Mouse (Mus musculus) heart, adult 2 months (tissue): ENCODE results near the gene Sfrp2. TPM values are rescaled to one million over a fixed set of nuclear protein-coding genes. Genes with fewer than 3 reads are reported as not detected.

ENCODE experiments used
- DNase-seq, 2 experiments: peaks; one replicate each; pipeline ENCODE4 v3.0.0; 2021
- H3K27ac ChIP-seq: fragments of 200-600 bp; 2 replicates; pipeline ENCODE4 v1.8.1; 2022
- H3K27me3 ChIP-seq: fragments of 200-500 bp; 2 replicates; pipeline ENCODE4 v1.6.1; 2012; ENCODE audit warnings: mild to moderate bottlenecking, low read length, inconsistent platforms, mixed read lengths; ENCODE audit not compliant: control insufficient read depth, insufficient read depth
- H3K36me3 ChIP-seq: fragments of 200-500 bp; 2 replicates; pipeline ENCODE4 v1.6.1; 2012; ENCODE audit warnings: low read length, inconsistent platforms; ENCODE audit not compliant: control insufficient read depth, insufficient read depth
- H3K4me1 ChIP-seq: fragments of 200-500 bp; 2 replicates; pipeline ENCODE4 v1.6.1; 2011; ENCODE audit warnings: low read length; ENCODE audit not compliant: control insufficient read depth, insufficient read depth
- H3K4me3 ChIP-seq: fragments of 200-600 bp; 2 replicates; pipeline ENCODE4 v1.8.1; 2022
- H3K79me2 ChIP-seq: fragments of 200-500 bp; replicated peaks from 2 replicates; pipeline ENCODE4 v1.6.1; 2012; ENCODE audit warnings: mild to moderate bottlenecking, inconsistent platforms, low read length, moderate library complexity, mixed read lengths; ENCODE audit not compliant: control insufficient read depth, insufficient read depth
- H3K9ac ChIP-seq: fragments of 200-500 bp; 2 replicates; pipeline ENCODE4 v1.6.1; 2012; ENCODE audit warnings: low read depth, mild to moderate bottlenecking, control low read depth, inconsistent platforms, low read length, mixed read lengths
- CTCF ChIP-seq: fragments of 200-600 bp; IDR thresholded peaks from 2 replicates; pipeline ENCODE4 v1.8.1; 2022; ENCODE audit warnings: antibody characterized with exemption, mild to moderate bottlenecking, moderate library complexity
- EP300 ChIP-seq: fragments of 200-500 bp; IDR thresholded peaks from 2 replicates; pipeline ENCODE4 v1.6.1; 2011; ENCODE audit warnings: low read depth, low read length, control low read depth; ENCODE audit not compliant: insufficient read depth
- POLR2A ChIP-seq: fragments of 200-500 bp; IDR thresholded peaks from 2 replicates; pipeline ENCODE4 v1.6.1; 2011; ENCODE audit warnings: mild to moderate bottlenecking, low read depth, low read length, control low read depth; ENCODE audit not compliant: insufficient read depth
- WGBS: fragments of 180-500 bp; shearing (Covaris S2); methylation state at CpG from one replicate; pipeline ENCODE4 v1.1.7; 2018; 5-methylcytosine and 5-hydroxymethylcytosine counted together
- intact Hi-C: fragments of 180-260 bp; cut with DNase I; formaldehyde crosslinking; loops from one replicate; pipeline ENCODE4 v1.15.1; 2025
- polyA plus RNA-seq: library from polyadenylated mRNA; depleted of rRNA; stranded (reverse); fragments of >200 nt; gene quantifications from 2 replicates; pipeline ENCODE4 v1.2.3, GENCODE M21; 2012
- total RNA-seq, 2 experiments: library from RNA; stranded (reverse); gene quantifications; 2 replicates each; pipeline ENCODE4 v1.2.3; 2021

Sfrp2 gene
- total and polyA plus RNA-seq, 3 experiments = 3.2 to 20.2 (median 4.9) TPM

DNA sequence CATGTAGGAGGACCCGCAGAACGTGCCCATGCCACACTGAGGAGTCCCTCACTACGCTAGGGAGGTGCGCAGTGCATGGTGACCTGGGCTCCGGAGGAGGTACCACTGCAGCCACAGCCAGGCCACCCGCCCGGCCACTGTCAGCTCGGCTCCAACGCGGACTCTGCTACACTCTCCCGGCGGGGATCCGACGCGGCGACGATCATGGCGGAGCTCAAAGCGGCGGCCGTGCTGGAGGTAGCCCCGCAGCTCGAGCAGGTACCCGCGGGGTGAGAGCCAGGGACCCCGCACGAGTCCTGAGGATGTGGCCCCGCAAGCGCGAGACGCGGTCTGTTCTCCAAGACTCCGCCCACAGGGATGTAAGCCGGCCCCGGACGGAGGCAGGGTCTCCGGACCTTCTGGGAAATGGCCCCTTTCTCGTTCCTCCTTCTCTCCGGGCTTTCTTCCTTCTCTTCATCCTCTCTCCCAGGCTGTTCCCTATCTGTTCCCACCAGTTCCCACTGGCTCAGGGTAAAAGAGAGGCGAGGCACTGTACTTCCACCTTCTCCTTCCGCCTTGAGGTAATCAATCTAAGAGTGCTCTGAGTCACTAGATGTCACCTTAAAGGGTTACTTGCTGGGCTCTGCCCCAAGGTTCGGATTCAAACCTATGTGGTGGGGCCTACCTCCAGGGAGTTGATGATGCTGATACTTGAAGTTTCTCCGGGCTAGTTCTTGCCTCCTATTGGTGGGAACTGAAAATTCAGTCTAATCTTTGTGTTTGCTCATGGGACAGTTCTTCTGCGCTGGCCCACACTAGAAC lies 23.7 kb downstream of the Sfrp2 start:
- no peak for DNase-seq
- no peak overlapping the region for H3K27ac ChIP-seq
- 3% methylated on average over 44 of the region's 44 CpGs for WGBS

DNA sequence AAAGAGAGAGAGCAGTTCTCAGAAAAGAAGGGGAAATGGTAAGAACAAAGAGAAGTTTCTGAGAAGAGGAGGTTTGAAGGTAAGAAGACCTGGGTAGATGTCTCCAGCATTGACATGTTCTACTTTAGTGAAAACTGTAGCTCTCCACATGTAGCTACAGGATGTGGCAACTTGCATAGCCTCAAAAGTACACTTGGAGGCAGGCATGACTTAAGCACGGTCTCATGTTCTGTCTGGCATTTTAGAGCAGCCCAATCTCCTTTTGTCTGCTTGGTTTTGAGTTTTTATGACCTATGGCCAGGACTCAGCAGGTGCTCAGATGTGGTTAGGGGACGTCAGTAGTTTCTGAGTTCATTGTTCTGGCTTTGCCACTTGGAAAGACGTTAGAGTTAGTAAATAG lies 25.3 kb downstream of the Sfrp2 start:
- Histone ChIP-seq H3K79me2 (no peaks in the 10 kb centered on the region), H3K4me3 (no peak overlapping the region), H3K4me1 (peaks cover 2% of the 10 kb centered on the region), H3K36me3 (no peaks in the 10 kb centered on the region), H3K27me3 (peaks cover 6% of the 10 kb centered on the region), H3K27ac (no peak overlapping the region), H3K9ac (no peak overlapping the region)
- intact Hi-C loops = no loop called here
- WGBS = 77% methylated on average over 3 of the region's 3 CpGs
- no peak for DNase-seq
- TF ChIP-seq EP300 (no peak), CTCF (no peak), POLR2A (no peak)

More for the DNA sequence above, 23.7 kb downstream of the Sfrp2 start:
- Histone ChIP-seq H3K4me3 (peak overlapping the region; percentile 46), H3K27me3 (peaks cover 6% of the 10 kb centered on the region), H3K9ac (peak overlapping the region; percentile 69), H3K36me3 (no peaks in the 10 kb centered on the region), H3K4me1 (peaks cover 2% of the 10 kb centered on the region), H3K79me2 (no peaks in the 10 kb centered on the region)
- intact Hi-C loops = no loop called here
- TF ChIP-seq EP300 (no peak), CTCF (0 out of 2 replicates have a peak, but pooled peaks have one; percentile 16)

- Histone ChIP-seq H3K9ac (no peak overlapping the region), H3K36me3 (no peaks in the 10 kb centered on the region), H3K27me3 (no peaks in the 10 kb centered on the region), H3K4me3 (no peak overlapping the region), H3K27ac (no peak overlapping the region), H3K79me2 (no peaks in the 10 kb centered on the region), H3K4me1 (no peaks in the 10 kb centered on the region)
- intact Hi-C loops = loop anchor here (2.0 kb wide), 1 partner anchor 102 kb away; no protein-coding TSS in a partner anchor
- DNase-seq = no peak
- TF ChIP-seq EP300 (no peak), POLR2A (no peak), CTCF (no peak)
- WGBS = 69% methylated on average over 6 of the region's 6 CpGs
Observed at GRCm38 (mm10) chr3:83797098-83797497, 31.0 kb downstream of the Sfrp2 start.

DNA sequence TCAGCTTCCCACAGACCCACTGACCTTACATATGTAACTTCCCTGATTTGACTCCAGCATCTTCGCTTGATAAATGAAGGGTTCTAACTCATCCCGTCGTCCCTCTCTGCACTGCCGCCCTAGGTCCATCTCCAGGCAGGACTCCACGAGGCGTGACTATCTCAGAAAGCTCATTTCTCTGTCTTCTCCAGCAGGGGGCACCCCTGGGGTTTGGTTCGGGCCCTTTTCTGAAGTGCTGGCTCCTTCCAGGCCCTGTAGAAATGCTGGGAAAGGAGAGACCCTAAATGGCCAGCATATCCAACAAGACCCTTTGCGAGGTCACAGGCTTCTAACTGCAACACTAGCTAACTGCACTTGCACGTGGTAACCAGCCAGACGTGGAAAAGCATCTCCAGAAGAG lies 31.7 kb downstream of the Sfrp2 start:
- no peaks in the 10 kb centered on the region for H3K4me1 ChIP-seq
- intact Hi-C loops = loop anchor here (2.0 kb wide), 1 partner anchor 101 kb away; no protein-coding TSS in a partner anchor
- no peak overlapping the region for H3K27ac ChIP-seq
- DNase-seq = peak; percentile 60 to 62
- no peaks in the 10 kb centered on the region for H3K79me2 ChIP-seq
- TF ChIP-seq CTCF = peak; percentile 70
- no peak for TF ChIP-seq POLR2A
- no peak for TF ChIP-seq EP300
- no peak overlapping the region for H3K9ac ChIP-seq
- H3K27me3 ChIP-seq = no peaks in the 10 kb centered on the region
- H3K4me3 ChIP-seq = no peak overlapping the region
- H3K36me3 ChIP-seq = no peaks in the 10 kb centered on the region
- 2% methylated on average over 10 of the region's 10 CpGs for WGBS

DNA sequence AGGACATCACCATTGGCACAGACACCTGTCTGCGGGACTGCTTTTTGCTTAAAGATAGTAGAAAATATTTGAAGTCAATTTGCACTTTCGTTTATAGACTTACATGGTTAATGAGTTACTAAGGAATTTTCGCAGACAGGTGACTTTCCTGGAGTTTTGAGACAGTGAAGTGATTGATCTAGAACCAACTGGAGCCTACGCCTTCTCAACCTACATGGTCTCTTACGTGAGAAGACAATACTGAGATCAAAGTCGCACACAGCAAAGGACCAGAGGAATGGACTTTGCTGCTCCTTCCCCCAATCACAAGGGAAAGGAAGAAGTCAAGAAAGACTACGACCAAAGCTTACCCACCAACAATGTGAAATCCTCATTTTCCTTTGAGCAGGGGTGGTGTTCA lies 33.4 kb downstream of the Sfrp2 start:
- 88% methylated on average over 7 of the region's 7 CpGs for WGBS
- no peak overlapping the region for H3K9ac ChIP-seq
- H3K27ac ChIP-seq = no peak overlapping the region
- TF ChIP-seq CTCF (no peak), POLR2A (no peak), EP300 (no peak)
- no peaks in the 10 kb centered on the region for H3K27me3 ChIP-seq
- no peak for DNase-seq
- no peak overlapping the region for H3K4me3 ChIP-seq
- no peaks in the 10 kb centered on the region for H3K4me1 ChIP-seq
- H3K36me3 ChIP-seq = no peaks in the 10 kb centered on the region
- intact Hi-C loops = no loop called here
- H3K79me2 ChIP-seq = no peaks in the 10 kb centered on the region

DNA sequence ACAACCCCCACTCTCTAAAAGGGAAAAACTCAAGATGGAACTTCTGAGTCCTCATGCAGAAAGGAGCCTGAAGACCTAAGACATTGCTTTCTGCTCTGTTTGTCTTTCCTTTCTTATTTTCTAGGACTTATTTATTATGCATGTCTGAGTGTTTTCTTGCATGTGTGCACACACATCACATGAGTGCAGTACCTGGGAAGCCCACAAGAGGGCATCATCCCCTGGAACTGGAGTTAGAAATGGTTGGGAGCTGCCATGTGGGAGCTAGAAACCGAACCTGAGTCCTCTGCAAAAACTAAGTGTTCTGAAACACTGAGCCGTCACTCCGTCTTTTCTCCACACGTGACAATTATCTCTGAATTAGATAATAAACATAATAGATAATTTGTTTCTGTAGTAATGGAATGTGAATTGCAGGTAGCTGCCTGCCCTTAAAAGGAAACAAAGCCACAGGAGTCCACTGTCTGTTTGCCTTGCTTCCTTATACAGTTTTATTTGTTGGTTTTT lies 35.6 kb downstream of the Sfrp2 start:
- 93% methylated on average over 4 of the region's 4 CpGs for WGBS
- Histone ChIP-seq H3K36me3 (no peaks in the 10 kb centered on the region), H3K9ac (no peak overlapping the region), H3K27ac (no peak overlapping the region), H3K79me2 (no peaks in the 10 kb centered on the region), H3K4me1 (no peaks in the 10 kb centered on the region), H3K27me3 (no peaks in the 10 kb centered on the region), H3K4me3 (no peak overlapping the region)
- intact Hi-C loops = no loop called here
- TF ChIP-seq POLR2A = no peak
- no peak for TF ChIP-seq EP300
- peak; percentile 26; the same call in 1 of the 2 replicates for TF ChIP-seq CTCF
- no peak for DNase-seq
